Mouse (Mus musculus) gonadal fat pad, adult 2 months (tissue): ENCODE results near the gene Nkx3-2. TPM values are rescaled to one million over a fixed set of nuclear protein-coding genes. Genes with fewer than 3 reads are reported as not detected.

ENCODE experiments used
- polyA plus RNA-seq: library from polyadenylated mRNA; depleted of rRNA; stranded (reverse); fragments of >200 nt; gene quantifications from 2 replicates; pipeline ENCODE4 v1.2.3, GENCODE M21; 2012; rRNA removed

The Nkx3-2 gene
- polyA plus RNA-seq, 1 experiment, result not detected

Other genes with a start within 250 kb of the Nkx3-2 start
- 25.6 and 27.2 TPM in 2 replicates for gene Rab28, start 56.3 kb downstream of the Nkx3-2 start, polyA plus RNA-seq
- gene Bod1l, start 79.8 kb upstream of the Nkx3-2 start, polyA plus RNA-seq, result 4.2 and 5.3 TPM in 2 replicates